Mouse (Mus musculus): ENCODE results near the gene Gp1ba. TPM values are rescaled to one million over a fixed set of nuclear protein-coding genes. Genes with fewer than 3 reads are reported as not detected.

Gp1ba gene
- total RNA-seq, 2 experiments from 2014 or later = 0.16 to 0.26 TPM

GRCm38 (mm10) chr11:70653345-70654197, 14.6 kb downstream of the Gp1ba start:
- DNase-seq = peak; percentile 72

- DNase-seq = peak; percentile 80
Observed at GRCm38 (mm10) chr11:70654198-70654922, 15.4 kb downstream of the Gp1ba start, which contains the start of gene Pfn1. Gene Pfn1, minus strand, starts transcription at chr11:70654644.

GRCm38 (mm10) chr11:70654923-70655570, 16.1 kb downstream of the Gp1ba start:
- DNase-seq = peak; percentile 87

DNA sequence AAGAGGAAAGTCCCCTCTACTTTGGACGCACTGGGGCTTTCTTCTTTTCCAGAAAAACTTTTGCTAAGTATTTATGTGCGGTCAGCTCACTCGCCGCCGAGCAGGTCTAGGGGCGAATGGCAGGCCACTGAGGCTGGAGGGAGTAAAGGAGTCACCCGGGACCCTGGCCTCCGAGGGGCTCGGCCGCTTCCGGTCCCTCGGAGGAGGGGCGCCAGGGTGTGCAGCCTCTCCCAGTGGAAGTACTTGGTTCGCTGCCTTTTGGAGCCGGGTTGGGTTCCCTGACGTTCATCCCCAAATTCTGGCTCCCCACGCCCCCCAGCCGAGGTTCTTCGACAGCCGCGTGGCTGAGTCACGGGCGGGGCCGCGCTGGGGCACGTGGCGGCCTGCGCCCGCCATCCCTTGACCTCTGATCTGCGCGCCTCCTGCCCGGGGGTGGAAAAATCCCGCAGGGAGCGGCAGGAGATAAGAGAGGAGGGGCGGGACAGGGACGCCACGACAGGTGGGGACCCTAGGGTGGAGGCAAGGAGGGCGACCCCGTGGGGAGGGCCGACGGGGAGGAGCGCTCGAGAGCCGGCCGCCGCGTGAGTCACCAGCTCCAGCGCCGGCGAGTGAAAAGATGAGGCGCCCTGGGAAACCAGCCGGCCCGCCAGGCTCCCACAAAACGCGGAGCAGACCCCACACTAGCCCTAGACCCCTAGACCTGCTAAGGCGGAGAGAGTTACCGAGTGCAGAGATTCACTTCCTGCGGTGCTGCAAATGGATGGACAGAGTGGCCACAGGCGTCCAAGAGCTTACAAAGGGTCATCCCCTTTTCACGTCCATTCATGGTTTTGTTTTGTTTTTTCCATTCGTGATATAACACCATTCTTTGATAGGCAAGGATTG, 16.9 kb downstream of the Gp1ba start:
- peak; percentile 78 for DNase-seq

GRCm38 (mm10) chr11:70656456-70656927, 17.6 kb downstream of the Gp1ba start:
- DNase-seq = peak; percentile 88

- DNase-seq = peak; percentile 77
Observed at GRCm38 (mm10) chr11:70656964-70657363, 18.0 kb downstream of the Gp1ba start, which contains the start of gene Eno3. Gene Eno3, plus strand, starts transcription at chr11:70657202.

- no peak for DNase-seq
Observed at GRCm38 (mm10) chr11:70657573-70657972, 18.7 kb downstream of the Gp1ba start.

DNA sequence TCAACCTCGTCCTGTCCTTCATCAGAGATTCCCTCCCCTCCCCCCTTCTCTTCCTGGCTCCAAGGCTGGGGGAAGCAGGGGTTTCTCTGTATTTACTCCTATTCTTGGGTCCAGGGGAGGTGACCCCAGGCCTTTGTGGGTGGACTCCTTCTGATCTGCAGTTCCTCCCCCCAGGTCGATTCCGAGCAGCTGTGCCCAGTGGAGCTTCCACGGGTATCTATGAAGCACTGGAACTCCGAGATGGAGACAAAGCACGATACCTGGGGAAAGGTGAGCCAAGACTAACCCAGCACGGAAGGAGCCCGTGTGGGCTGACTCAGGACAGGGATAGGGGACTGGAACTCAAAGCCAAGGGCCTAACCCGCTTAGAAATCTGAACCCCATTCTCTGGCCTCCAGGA, 19.1 kb downstream of the Gp1ba start:
- DNase-seq = no peak

DNA sequence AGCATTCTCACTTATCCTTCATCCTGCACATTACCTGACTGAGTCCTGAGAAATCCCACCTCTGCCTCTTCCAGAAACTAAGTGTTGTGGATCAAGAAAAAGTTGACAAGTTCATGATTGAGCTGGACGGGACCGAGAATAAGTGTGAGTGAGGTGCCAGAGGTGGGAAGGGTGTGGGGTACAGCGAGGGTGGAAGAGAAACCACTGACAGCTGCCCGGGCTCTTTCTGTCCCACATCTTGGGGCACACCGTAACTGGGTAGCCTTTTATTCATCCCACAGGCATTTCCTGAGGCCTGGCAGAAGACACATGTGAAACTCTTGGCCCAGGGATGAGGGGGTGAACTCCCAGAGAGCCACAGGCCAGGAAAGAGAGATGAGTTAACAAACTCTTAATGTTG, 19.6 kb downstream of the Gp1ba start:
- no peak for DNase-seq

DNA sequence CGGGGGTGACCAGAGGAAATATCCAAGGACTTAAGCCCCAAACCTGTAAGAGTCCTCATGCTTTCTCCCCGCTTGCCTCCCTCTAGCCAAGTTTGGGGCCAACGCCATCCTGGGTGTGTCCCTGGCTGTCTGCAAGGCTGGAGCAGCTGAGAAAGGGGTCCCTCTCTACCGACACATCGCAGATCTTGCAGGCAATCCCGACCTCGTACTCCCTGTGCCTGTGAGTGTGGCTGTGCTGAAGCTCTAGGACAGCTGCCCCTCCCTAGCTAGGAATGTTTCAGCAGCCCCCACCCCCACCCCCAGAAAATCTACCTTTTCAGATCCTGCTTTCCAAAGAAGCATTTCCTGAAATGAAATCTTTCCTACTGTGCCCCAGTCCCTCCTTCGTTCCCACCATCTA, 20.0 kb downstream of the Gp1ba start:
- DNase-seq = no peak

DNA sequence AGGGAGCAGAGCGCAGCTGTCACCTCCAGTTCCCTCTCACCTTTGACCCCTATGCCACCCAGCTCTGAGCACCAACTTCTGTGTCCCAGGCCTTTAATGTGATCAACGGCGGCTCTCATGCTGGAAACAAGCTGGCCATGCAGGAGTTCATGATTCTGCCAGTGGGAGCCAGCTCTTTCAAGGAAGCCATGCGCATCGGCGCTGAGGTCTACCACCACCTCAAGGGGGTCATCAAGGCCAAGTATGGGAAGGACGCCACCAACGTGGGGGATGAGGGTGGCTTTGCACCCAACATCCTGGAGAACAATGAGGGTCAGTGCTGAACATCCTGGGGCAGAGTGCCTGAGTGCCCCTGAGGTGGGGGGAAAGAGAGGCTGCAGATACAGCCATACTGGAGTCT, 21.6 kb downstream of the Gp1ba start:
- no peak for DNase-seq

- no peak for DNase-seq
Observed at GRCm38 (mm10) chr11:70663101-70663500, 24.2 kb downstream of the Gp1ba start.

- peak; percentile 66 for DNase-seq
Observed at GRCm38 (mm10) chr11:70663957-70664356, 25.0 kb downstream of the Gp1ba start.

- no peak for DNase-seq
Observed at GRCm38 (mm10) chr11:70664741-70665140, 25.8 kb downstream of the Gp1ba start.

GRCm38 (mm10) chr11:70666687-70667086, 27.8 kb downstream of the Gp1ba start:
- no peak for DNase-seq

DNA sequence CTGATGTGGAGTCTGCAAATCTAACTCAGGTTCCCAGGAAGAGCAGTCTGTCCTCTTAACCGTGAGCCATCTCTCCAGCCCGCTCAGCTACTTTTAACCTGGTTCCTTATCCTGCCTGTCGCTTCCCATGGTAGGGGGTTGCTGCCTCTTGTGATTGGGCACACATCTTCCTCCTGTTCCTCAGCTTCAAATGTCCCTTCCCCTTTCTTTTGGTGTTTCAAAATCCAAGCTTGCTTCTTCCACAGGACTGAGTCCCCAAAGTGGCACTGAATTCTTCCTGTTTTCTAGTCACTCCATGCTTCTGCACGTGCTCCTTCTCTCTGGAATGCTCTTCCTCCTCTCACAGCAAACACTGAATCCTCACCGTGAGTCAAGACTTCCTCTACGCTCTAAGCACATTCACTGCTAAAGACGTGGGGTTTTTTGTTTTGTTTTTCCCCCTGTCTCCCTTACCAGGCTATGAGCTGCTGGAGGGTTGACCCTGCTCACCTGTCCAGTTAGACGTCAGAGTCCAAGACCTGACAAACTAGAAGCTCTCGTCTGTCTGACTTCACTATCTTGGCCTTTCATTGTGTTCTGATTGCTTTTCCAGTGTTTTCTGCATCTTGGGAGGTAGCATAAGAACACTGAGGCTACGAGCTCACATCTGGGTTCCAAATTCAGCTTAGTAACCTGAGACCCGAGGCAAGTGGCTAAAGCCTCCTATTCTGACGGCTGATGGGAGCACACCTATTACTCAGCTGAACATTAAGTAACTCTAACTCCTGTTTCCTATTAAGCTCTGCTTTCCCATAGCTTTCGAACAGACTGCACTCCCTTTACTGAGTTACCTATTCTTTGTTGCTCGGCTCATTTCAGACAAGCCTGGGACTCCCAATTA, 28.6 kb downstream of the Gp1ba start:
- no peak for DNase-seq

GRCm38 (mm10) chr11:70668335-70668770, 29.4 kb downstream of the Gp1ba start:
- DNase-seq = peak; percentile 67

DNA sequence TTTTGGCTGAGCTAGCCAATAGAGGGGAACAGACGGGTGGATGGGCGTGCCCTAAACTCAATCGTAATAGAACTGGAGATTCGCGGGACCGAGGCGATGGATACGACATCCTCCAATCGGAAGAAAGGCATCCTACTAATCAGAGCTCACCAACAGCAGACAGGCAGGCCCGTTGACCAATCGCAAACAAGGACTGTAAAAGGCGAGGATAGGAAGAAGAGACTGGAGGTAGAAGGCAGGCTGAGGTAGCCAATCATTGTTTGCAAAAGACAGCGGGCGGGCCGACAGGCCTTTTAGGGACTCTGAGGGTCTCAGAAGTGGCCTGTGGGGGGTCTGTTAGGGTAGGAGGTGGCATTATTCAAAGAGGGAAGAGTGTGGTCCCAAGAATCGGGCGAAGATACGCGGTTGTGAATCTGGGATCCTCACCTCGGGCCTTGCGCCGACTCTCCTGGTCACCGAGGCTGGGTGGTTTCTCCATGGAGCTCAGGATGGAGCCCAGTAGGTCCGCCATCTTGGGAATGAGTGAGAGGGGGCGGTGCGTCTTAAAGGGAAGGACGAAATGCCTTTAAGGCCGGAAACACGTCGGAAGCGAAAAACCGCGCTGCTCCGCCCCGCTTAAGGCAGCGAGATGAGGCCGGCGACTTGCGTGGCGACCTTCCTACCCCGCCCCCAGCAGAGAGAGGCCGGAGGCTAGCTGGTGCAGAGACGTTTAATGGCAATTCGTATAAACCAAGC, 30.0 kb downstream of the Gp1ba start, which contains the start of gene Spag7:
Gene Spag7, minus strand, starts transcription at position 646 of the 735 bp plus-strand sequence.
- DNase-seq = peak; percentile 96

- peak; percentile 85 for DNase-seq
Observed at GRCm38 (mm10) chr11:70669582-70670345, 30.8 kb downstream of the Gp1ba start.

Measured in heart, postnatal 4 days (tissue).